Mouse (Mus musculus): Measurements from ENCODE around the gene Lyrm7.

Gene Lyrm7

GRCm38 (mm10) chr11:54801791-54802558 lies 58.7 kb downstream of the Lyrm7 start:
- DNase-seq (ENCODE audit: low spot score): no peak

- no peak for DNase-seq (ENCODE audit: low spot score)
These were observed 64.2 kb downstream of the Lyrm7 start for GRCm38 (mm10) chr11:54796551-54796950.

GRCm38 (mm10) chr11:54794678-54795077 lies 66.0 kb downstream of the Lyrm7 start:
- DNase-seq (ENCODE audit: low spot score): no peak

GRCm38 (mm10) chr11:54793173-54793572 lies 67.5 kb downstream of the Lyrm7 start:
- DNase-seq (ENCODE audit: low spot score): no peak

GRCm38 (mm10) chr11:54791458-54791857 lies 69.3 kb downstream of the Lyrm7 start:
- no peak for DNase-seq (ENCODE audit: low spot score)

GRCm38 (mm10) chr11:54787488-54788474 lies 72.9 kb downstream of the Lyrm7 start, which contains the start of gene Cdc42se2:
Cdc42se2 (minus strand) TSS chr11:54787675.
- DNase-seq (ENCODE audit: low spot score): peak; percentile 92

GRCm38 (mm10) chr11:54786858-54787487 lies 73.7 kb downstream of the Lyrm7 start:
- DNase-seq (ENCODE audit: low spot score): peak; percentile 23

GRCm38 (mm10) chr11:54785566-54785965 lies 75.2 kb downstream of the Lyrm7 start:
- no peak for DNase-seq (ENCODE audit: low spot score)

GRCm38 (mm10) chr11:54784436-54784835 lies 76.3 kb downstream of the Lyrm7 start:
- DNase-seq (ENCODE audit: low spot score): no peak

GRCm38 (mm10) chr11:54782253-54782652 lies 78.5 kb downstream of the Lyrm7 start:
- no peak for DNase-seq (ENCODE audit: low spot score)

- no peak for DNase-seq (ENCODE audit: low spot score)
These were observed 80.8 kb downstream of the Lyrm7 start for GRCm38 (mm10) chr11:54779946-54780345.

- DNase-seq (ENCODE audit: low spot score): no peak
These were observed 82.4 kb downstream of the Lyrm7 start for GRCm38 (mm10) chr11:54778131-54778844.

GRCm38 (mm10) chr11:54777387-54778130 lies 83.2 kb downstream of the Lyrm7 start:
- DNase-seq (ENCODE audit: low spot score): no peak

Data from ovary, adult 18-20 months (tissue).